8 mouse cellular contexts compared by ENCODE assay signal in the genomic region with DNA sequence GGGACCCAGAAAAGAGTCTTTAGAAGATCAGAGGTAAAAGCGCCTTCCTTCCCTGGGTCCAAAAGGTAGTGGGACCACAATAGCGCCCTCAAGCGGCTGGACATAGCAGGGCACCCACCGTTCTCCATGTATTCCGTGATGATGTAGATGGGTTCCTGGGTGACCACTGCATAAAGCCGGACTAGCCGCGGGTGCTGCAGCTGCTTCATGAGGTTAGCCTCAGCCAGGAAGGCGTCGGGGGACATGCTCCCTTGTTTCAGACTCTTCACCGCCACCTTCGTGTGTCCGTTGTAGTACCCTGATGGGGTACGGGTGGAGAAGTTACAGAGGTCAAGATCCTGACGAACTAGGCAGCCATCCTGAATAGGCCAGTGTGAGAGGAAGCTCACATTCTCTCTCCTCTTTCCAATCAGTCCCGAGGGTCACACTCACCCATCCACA. TPM values are rescaled to one million over a fixed set of nuclear protein-coding genes. Genes with fewer than 3 reads are reported as not detected.
A peak's percentile ranks its signal among the peaks of the same experiment; 100 is the strongest.
DNase-seq lines count a peak whose midpoint lies in the region; ATAC-seq and TF ChIP-seq lines count a peak whose summit lies in the region.

No protein-coding gene starts in this region.

- 5% methylated on average over 16 of the region's 16 CpGs for WGBS in embryonic facial prominence, embryonic 13.5 days
- 2% methylated on average over 16 of the region's 16 CpGs for WGBS in hindbrain, embryonic 12.5 days

- intact Hi-C loops in left cerebral cortex, adult 2 months (cut with DNase I): no loop called here

- no peak overlapping the region for H3K27ac ChIP-seq in bone marrow macrophage, adult 2 months (ENCODE audit: insufficient read depth, low read depth, low read length)
- 0 out of 2 replicates have a peak overlapping the region, but pooled peaks have one; percentile 78 for H3K27ac ChIP-seq in embryonic facial prominence, embryonic 13.5 days
- 0 out of 2 replicates have a peak overlapping the region, but pooled peaks have one; percentile 3 for H3K27ac ChIP-seq in hindbrain, embryonic 12.5 days
- H3K27ac ChIP-seq in left cerebral cortex, adult 2 months: no peak overlapping the region

- H3K9ac ChIP-seq in embryonic facial prominence, embryonic 13.5 days: peak overlapping the region; percentile 75
- peak overlapping the region; percentile 61; the same call in 1 of the 2 replicates for H3K9ac ChIP-seq in hindbrain, embryonic 12.5 days

- ATAC-seq in embryonic facial prominence, embryonic 13.5 days (ENCODE audit: insufficient number of reproducible peaks, insufficient read depth, low FRiP score, low TSS enrichment, low read depth): 0 out of 2 replicates have a peak, but pooled peaks have one; percentile 8
- peak; percentile 39; the same call in 1 of the 2 replicates for ATAC-seq in hindbrain, embryonic 12.5 days (ENCODE audit: low FRiP score)
- ATAC-seq in megakaryocyte, adult 5-6 weeks (ENCODE audit: poor library complexity, severe bottlenecking): peak; percentile 57

- H3K36me3 ChIP-seq in embryonic facial prominence, embryonic 13.5 days: no peaks in the 10 kb centered on the region
- no peaks in the 10 kb centered on the region for H3K36me3 ChIP-seq in hindbrain, embryonic 12.5 days

- TF ChIP-seq POLR2A in bone marrow macrophage, adult 2 months (IDR thresholded peaks at IDR 0.05; ENCODE audit: borderline replicate concordance, low read depth, low read length): no peak

- peaks cover 8% of the 10 kb centered on the region for H3K4me1 ChIP-seq in bone marrow macrophage, adult 2 months (ENCODE audit: control insufficient read depth, insufficient read depth, low read length)
- peaks cover 17% of the 10 kb centered on the region for H3K4me1 ChIP-seq in embryonic facial prominence, embryonic 13.5 days
- peaks cover 8% of the 10 kb centered on the region for H3K4me1 ChIP-seq in hindbrain, embryonic 12.5 days

- H3K4me3 ChIP-seq in bone marrow macrophage, adult 2 months (ENCODE audit: insufficient read depth, low read length): peak overlapping the region; percentile 69
- peak overlapping the region; percentile 55 for H3K4me3 ChIP-seq in embryonic facial prominence, embryonic 13.5 days
- H3K4me3 ChIP-seq in hindbrain, embryonic 12.5 days: peak overlapping the region; percentile 41
- H3K4me3 ChIP-seq in left cerebral cortex, adult 2 months: peak overlapping the region; percentile 57

- peak; percentile 84 for TF ChIP-seq CTCF in bone marrow macrophage, adult 2 months (IDR thresholded peaks at IDR 0.05; ENCODE audit: low read depth, low read length)
- peak; percentile 68 for TF ChIP-seq CTCF in left cerebral cortex, adult 2 months (IDR thresholded peaks at IDR 0.05)

- DNase-seq in ES-CJ7 (ENCODE audit: low read depth, low spot score) (peak; percentile 87), adipocyte (ENCODE audit: low spot score) (no peak)
- DNase-seq in left cerebral cortex, adult 2 months (ENCODE audit: extremely low spot score in 1 of 2, low spot score in 2 of 2): peak; percentile 36 to 40
- DNase-seq in right cerebral cortex, adult 2 months (ENCODE audit: low spot score in 2 of 2): peak; percentile 31 to 56

- no peaks in the 10 kb centered on the region for H3K9me3 ChIP-seq in embryonic facial prominence, embryonic 13.5 days
- H3K9me3 ChIP-seq in hindbrain, embryonic 12.5 days (replicated peaks): no peaks in the 10 kb centered on the region

- peak overlapping the region; percentile 86 for H3K4me2 ChIP-seq in embryonic facial prominence, embryonic 13.5 days
- H3K4me2 ChIP-seq in hindbrain, embryonic 12.5 days (replicated peaks): peak overlapping the region; percentile 67

- H3K27me3 ChIP-seq in embryonic facial prominence, embryonic 13.5 days: no peaks in the 10 kb centered on the region
- H3K27me3 ChIP-seq in hindbrain, embryonic 12.5 days: no peaks in the 10 kb centered on the region; the same call in 1 of the 2 replicates

RNA-seq across cellular contexts. Expression of gene Hdac1, which starts 12.9 kb away (rescaled TPM):
- polyA plus RNA-seq in bone marrow macrophage, adult 2 months (2012; ENCODE audit: insufficient read depth, insufficient read length, missing spikeins): 75.2 and 83.9 TPM in 2 replicates
- 237 and 240 TPM in 2 replicates for polyA plus RNA-seq in embryonic facial prominence, embryonic 13.5 days (2015; fragmentation: Nextera tagmentation; extraction: Ambion mirVana)
- 168 and 178 TPM in 2 replicates for polyA plus RNA-seq in hindbrain, embryonic 12.5 days (2016; fragmentation: Nextera tagmentation; extraction: Ambion mirVana)
- 10 to 100 TPM; 26.5 to 29.5 TPM for total RNA-seq in left cerebral cortex, adult 2 months (2021)
- 94.1 and 98.6 TPM in 2 replicates for total RNA-seq in megakaryocyte, adult 5-6 weeks (2015)
- 68.6 and 75.0 TPM in 2 replicates for total RNA-seq in megakaryocyte, adult 5-6 weeks (2017)

RNA-seq across cellular contexts. Expression of gene Lck, which starts 18.0 kb away (rescaled TPM):
- 0.68 TPM in 1 of 2 replicates, not detected in the other for polyA plus RNA-seq in bone marrow macrophage, adult 2 months (2012; ENCODE audit: insufficient read depth, insufficient read length, missing spikeins)
- polyA plus RNA-seq in embryonic facial prominence, embryonic 13.5 days (2015; fragmentation: Nextera tagmentation; extraction: Ambion mirVana): 7.4 and 9.5 TPM in 2 replicates
- 6.4 and 7.1 TPM in 2 replicates for polyA plus RNA-seq in hindbrain, embryonic 12.5 days (2016; fragmentation: Nextera tagmentation; extraction: Ambion mirVana)
- 1 to 10 TPM; 2.2 to 2.4 TPM for total RNA-seq in left cerebral cortex, adult 2 months (2021)
- 5.6 and 8.2 TPM in 2 replicates for total RNA-seq in megakaryocyte, adult 5-6 weeks (2015)
- total RNA-seq in megakaryocyte, adult 5-6 weeks (2017): 6.0 and 6.9 TPM in 2 replicates

RNA-seq across cellular contexts. Expression of gene Fam167b, which starts 22.9 kb away (rescaled TPM):
- polyA plus RNA-seq in bone marrow macrophage, adult 2 months (2012; ENCODE audit: insufficient read depth, insufficient read length, missing spikeins): 1.2 and 2.6 TPM in 2 replicates
- polyA plus RNA-seq in embryonic facial prominence, embryonic 13.5 days (2015; fragmentation: Nextera tagmentation; extraction: Ambion mirVana): 3.4 and 5.8 TPM in 2 replicates
- 1.7 and 2.5 TPM in 2 replicates for polyA plus RNA-seq in hindbrain, embryonic 12.5 days (2016; fragmentation: Nextera tagmentation; extraction: Ambion mirVana)
- total RNA-seq in left cerebral cortex, adult 2 months (2021): under 1 TPM; 0.40 to 0.77 TPM
- not detected in 2 replicates for total RNA-seq in megakaryocyte, adult 5-6 weeks (2015)
- total RNA-seq in megakaryocyte, adult 5-6 weeks (2017): not detected in 2 replicates

RNA-seq across cellular contexts. Expression of gene Marcksl1, which starts 42.1 kb away (rescaled TPM):
- 157 and 166 TPM in 2 replicates for polyA plus RNA-seq in bone marrow macrophage, adult 2 months (2012; ENCODE audit: insufficient read depth, insufficient read length, missing spikeins)
- 839 and 1,023 TPM in 2 replicates for polyA plus RNA-seq in embryonic facial prominence, embryonic 13.5 days (2015; fragmentation: Nextera tagmentation; extraction: Ambion mirVana)
- 1,978 and 2,031 TPM in 2 replicates for polyA plus RNA-seq in hindbrain, embryonic 12.5 days (2016; fragmentation: Nextera tagmentation; extraction: Ambion mirVana)
- total RNA-seq in left cerebral cortex, adult 2 months (2021): 100 to 1,000 TPM in 1 of 2 experiments, 10 to 100 TPM in 1; 96.0 to 102 TPM
- 28.5 and 32.6 TPM in 2 replicates for total RNA-seq in megakaryocyte, adult 5-6 weeks (2015)
- total RNA-seq in megakaryocyte, adult 5-6 weeks (2017): 25.4 and 29.3 TPM in 2 replicates

RNA-seq across cellular contexts. Expression of gene Eif3i, which starts 45.0 kb away (rescaled TPM):
- polyA plus RNA-seq in bone marrow macrophage, adult 2 months (2012; ENCODE audit: insufficient read depth, insufficient read length, missing spikeins): 105 and 119 TPM in 2 replicates
- 274 and 289 TPM in 2 replicates for polyA plus RNA-seq in embryonic facial prominence, embryonic 13.5 days (2015; fragmentation: Nextera tagmentation; extraction: Ambion mirVana)
- polyA plus RNA-seq in hindbrain, embryonic 12.5 days (2016; fragmentation: Nextera tagmentation; extraction: Ambion mirVana): 187 and 204 TPM in 2 replicates
- 100 to 1,000 TPM; 124 to 129 TPM for total RNA-seq in left cerebral cortex, adult 2 months (2021)
- 186 and 204 TPM in 2 replicates for total RNA-seq in megakaryocyte, adult 5-6 weeks (2015)
- total RNA-seq in megakaryocyte, adult 5-6 weeks (2017): 140 and 156 TPM in 2 replicates

Comparison
In these comparisons a context has a peak if more than half of its experiments do, and no peak if none do; other contexts are left out.
1. H3K27ac ChIP-seq: peak in embryonic facial prominence, embryonic 13.5 days (single experiment) and hindbrain, embryonic 12.5 days (single experiment); none in bone marrow macrophage, adult 2 months (single experiment) and left cerebral cortex, adult 2 months (single experiment).
2. Peak in every context shown above with its lines, with median percentiles within 50 percentile points of each other: H3K4me3 ChIP-seq and ATAC-seq.